17 mouse cellular contexts compared by ENCODE assay signal in genomic region chr19:4713886-4714285, GRCm38 (mm10). TPM values are rescaled to one million over a fixed set of nuclear protein-coding genes. Genes with fewer than 3 reads are reported as not detected.
DNase-seq lines count a peak whose midpoint lies in the region; ATAC-seq and TF ChIP-seq lines count a peak whose summit lies in the region.
"Had no signal": no experiment of that assay in that cellular context is flagged by ENCODE, and none has a peak within 500 bp of the region (broad histone marks: within the 10 kb centered on the region; RNA-seq: fewer than 3 reads in every experiment).

No protein-coding gene starts in this region.

- no peaks in the 10 kb centered on the region for H3K9me3 ChIP-seq in forebrain, embryonic 16.5 days (ENCODE audit: control insufficient read depth, low read length)
- H3K9me3 ChIP-seq in midbrain, embryonic 10.5 days (replicated peaks): no peaks in the 10 kb centered on the region
- H3K9me3 ChIP-seq in neural tube, embryonic 14.5 days (ENCODE audit: control insufficient read depth, low read length): no peaks in the 10 kb centered on the region
- H3K9me3 ChIP-seq: megakaryocyte, embryonic 14.5 days had no signal

- peak overlapping the region; percentile 90 for H3K27ac ChIP-seq in left cerebral cortex, adult 2 months
- H3K27ac ChIP-seq in forebrain, embryonic 16.5 days (ENCODE audit: low read length): no peak overlapping the region
- no peak overlapping the region for H3K27ac ChIP-seq in midbrain, embryonic 10.5 days (replicated peaks)
- H3K27ac ChIP-seq in neural tube, embryonic 14.5 days (ENCODE audit: low read depth, low read length): no peak overlapping the region
- no peak overlapping the region for H3K27ac ChIP-seq in kidney, adult 2 months (ENCODE audit: insufficient read depth, low read depth, low read length)

- no peak for TF ChIP-seq CTCF in left cerebral cortex, adult 2 months (IDR thresholded peaks at IDR 0.05)
- no peak for TF ChIP-seq CTCF in kidney, adult 2 months (conservative IDR thresholded peaks at IDR 0.05; ENCODE audit: insufficient read depth, insufficient read length, low read depth, low read length)

- 0 out of 2 replicates have a peak overlapping the region, but pooled peaks have one; percentile 7 for H3K9ac ChIP-seq in forebrain, embryonic 16.5 days (replicated peaks; ENCODE audit: low read depth, low read length)
- H3K9ac ChIP-seq in neural tube, embryonic 14.5 days (replicated peaks; ENCODE audit: low read depth, low read length): 0 out of 2 replicates have a peak overlapping the region, but pooled peaks have one; percentile 97
- H3K9ac ChIP-seq: lung, embryonic 14.5 days had no signal

- no peaks in the 10 kb centered on the region for H3K27me3 ChIP-seq in forebrain, embryonic 16.5 days (replicated peaks; ENCODE audit: control insufficient read depth, insufficient read depth, low read length)
- peaks cover 77% of the 10 kb centered on the region for H3K27me3 ChIP-seq in midbrain, embryonic 10.5 days (ENCODE audit: low read depth, poor library complexity, severe bottlenecking)
- H3K27me3 ChIP-seq in neural tube, embryonic 14.5 days (ENCODE audit: control insufficient read depth, insufficient read depth, low read length): no peaks in the 10 kb centered on the region
- H3K27me3 ChIP-seq in kidney, adult 2 months (replicated peaks; ENCODE audit: control insufficient read depth, insufficient read depth, low read length): 0 out of 2 replicates have a peak, but pooled peaks cover 1% of the 10 kb centered on the region

- peaks cover 29% of the 10 kb centered on the region for H3K4me1 ChIP-seq in forebrain, embryonic 16.5 days (replicated peaks; ENCODE audit: control insufficient read depth, insufficient read depth, low read length)
- H3K4me1 ChIP-seq in midbrain, embryonic 10.5 days: peaks cover 55% of the 10 kb centered on the region
- peaks cover 14% of the 10 kb centered on the region; the same call in 1 of the 2 replicates for H3K4me1 ChIP-seq in neural tube, embryonic 14.5 days (ENCODE audit: control insufficient read depth, insufficient read depth, low read length)
- no peaks in the 10 kb centered on the region for H3K4me1 ChIP-seq in kidney, adult 2 months (ENCODE audit: control insufficient read depth, insufficient read depth, low read length)

- peak overlapping the region; percentile 80 for H3K4me2 ChIP-seq in forebrain, embryonic 16.5 days (ENCODE audit: low read length)
- peak overlapping the region; percentile 73 for H3K4me2 ChIP-seq in neural tube, embryonic 14.5 days (ENCODE audit: low read depth, low read length)
- H3K4me2 ChIP-seq: lung, embryonic 14.5 days had no signal

- 72% methylated on average over 3 of the region's 3 CpGs for WGBS in forebrain, embryonic 16.5 days
- WGBS in midbrain, embryonic 10.5 days: 65% methylated on average over 3 of the region's 3 CpGs
- WGBS in neural tube, embryonic 14.5 days: 39% methylated on average over 3 of the region's 3 CpGs
- WGBS in kidney, adult 2 months: 84% methylated on average over 3 of the region's 3 CpGs

- no peak for TF ChIP-seq POLR2A in kidney, adult 2 months (IDR thresholded peaks at IDR 0.05; ENCODE audit: low read depth, low read length)

- peak overlapping the region; percentile 75 for H3K4me3 ChIP-seq in left cerebral cortex, adult 2 months
- peak overlapping the region; percentile 3 for H3K4me3 ChIP-seq in forebrain, embryonic 16.5 days (replicated peaks; ENCODE audit: low read length)
- peak overlapping the region; percentile 83; the same call in 1 of the 2 replicates for H3K4me3 ChIP-seq in midbrain, embryonic 10.5 days
- peak overlapping the region; percentile 82 for H3K4me3 ChIP-seq in neural tube, embryonic 14.5 days (ENCODE audit: low read depth, low read length)
- H3K4me3 ChIP-seq in kidney, adult 2 months (ENCODE audit: insufficient read depth, low read depth, low read length): no peak overlapping the region
- H3K4me3 ChIP-seq: megakaryocyte, embryonic 14.5 days had no signal

- no peak for ATAC-seq in forebrain, embryonic 16.5 days
- no peak for ATAC-seq in neural tube, embryonic 14.5 days (ENCODE audit: low read depth)

- DNase-seq in left cerebral cortex, adult 2 months (ENCODE audit: extremely low spot score in 1 of 2, low spot score in 2 of 2): peak in 1 of 2 experiments; percentile 8
- DNase-seq in left cerebral cortex, adult 11 months (ENCODE audit: low spot score): no peak
- DNase-seq in midbrain, embryonic 10.5 days (ENCODE audit: low spot score): no peak
- DNase-seq in yolk sac, embryonic 10.5 days (ENCODE audit: low spot score): no peak
- no peak for DNase-seq in kidney, adult 2 months
- DNase-seq in cerebellum, postnatal 4 days (ENCODE audit: low spot score in 2 of 2): no peak
- DNase-seq: adrenal gland, adult 8-10 months; kidney, adult 11 months; lung, embryonic 14.5 days; right cerebral cortex, postnatal 14 days had no signal

- intact Hi-C loops in left cerebral cortex, adult 2 months (cut with DNase I): loop anchor here (2.0 kb wide), 2 partner anchors 15 to 19 kb away; partner anchors contain the start of gene Gm960

- no peaks in the 10 kb centered on the region for H3K36me3 ChIP-seq in forebrain, embryonic 16.5 days (ENCODE audit: control insufficient read depth, insufficient read depth)
- 0 out of 2 replicates have a peak, but pooled peaks cover 10% of the 10 kb centered on the region for H3K36me3 ChIP-seq in midbrain, embryonic 10.5 days
- no peaks in the 10 kb centered on the region for H3K36me3 ChIP-seq in neural tube, embryonic 14.5 days (ENCODE audit: control insufficient read depth, insufficient read depth, low read length)
- H3K36me3 ChIP-seq in kidney, adult 2 months (ENCODE audit: control insufficient read depth, insufficient read depth, low read length): no peaks in the 10 kb centered on the region

RNA-seq across cellular contexts. Expression of gene Sptbn2, which starts 2.9 kb away (rescaled TPM):
- 100 to 1,000 TPM; 561 to 597 TPM for total RNA-seq in left cerebral cortex, adult 2 months (2021)
- polyA plus RNA-seq in forebrain, embryonic 16.5 days (2015; fragmentation: Nextera tagmentation; extraction: Ambion mirVana): 37.1 and 40.3 TPM in 2 replicates
- polyA plus RNA-seq in midbrain, embryonic 10.5 days (2016; fragmentation: Nextera tagmentation; extraction: Ambion mirVana): 8.3 and 14.9 TPM in 2 replicates
- 34.7 and 44.2 TPM in 2 replicates for polyA plus RNA-seq in neural tube, embryonic 14.5 days (2014; fragmentation: Nextera tagmentation; extraction: Ambion mirVana)
- 11.0 and 12.0 TPM in 2 replicates for polyA plus RNA-seq in kidney, adult 2 months (2012; rRNA removed)

RNA-seq across cellular contexts. Expression of gene Gm960, which starts 15.4 kb away (rescaled TPM):
- 1 to 10 TPM; 1.5 to 1.6 TPM for total RNA-seq in left cerebral cortex, adult 2 months (2021)
- 6.4 and 8.9 TPM in 2 replicates for polyA plus RNA-seq in forebrain, embryonic 16.5 days (2015; fragmentation: Nextera tagmentation; extraction: Ambion mirVana)
- polyA plus RNA-seq in midbrain, embryonic 10.5 days (2016; fragmentation: Nextera tagmentation; extraction: Ambion mirVana): 2.6 and 2.7 TPM in 2 replicates
- 7.1 and 8.5 TPM in 2 replicates for polyA plus RNA-seq in neural tube, embryonic 14.5 days (2014; fragmentation: Nextera tagmentation; extraction: Ambion mirVana)
- 1.1 TPM in 2 replicates for polyA plus RNA-seq in kidney, adult 2 months (2012; rRNA removed)
- total RNA-seq: common myeloid progenitor, adult 5-6 weeks; gastrocnemius, adult 8-10 months; heart, postnatal 25 days had no signal
- polyA plus RNA-seq: large intestine, adult 2 months had no signal

RNA-seq across cellular contexts. Expression of gene Rbm4b, which starts 42.4 kb away (rescaled TPM):
- total RNA-seq in left cerebral cortex, adult 2 months (2021): 10 to 100 TPM; 16.3 to 18.2 TPM
- 189 and 196 TPM in 2 replicates for polyA plus RNA-seq in forebrain, embryonic 16.5 days (2015; fragmentation: Nextera tagmentation; extraction: Ambion mirVana)
- polyA plus RNA-seq in midbrain, embryonic 10.5 days (2016; fragmentation: Nextera tagmentation; extraction: Ambion mirVana): 110 and 134 TPM in 2 replicates
- 157 and 158 TPM in 2 replicates for polyA plus RNA-seq in neural tube, embryonic 14.5 days (2014; fragmentation: Nextera tagmentation; extraction: Ambion mirVana)
- polyA plus RNA-seq in kidney, adult 2 months (2012; rRNA removed): 12.8 TPM in 2 replicates
